Mouse (Mus musculus) liver, postnatal 0 days (tissue): Measurements from ENCODE around the gene Gprc5b. TPM values are rescaled to one million over a fixed set of nuclear protein-coding genes. Genes with fewer than 3 reads are reported as not detected.

Experiments used
- ATAC-seq: fragments of 200-750 bp; cut with Nextera tagmentation; 2 replicates; pipeline ENCODE4 v1.8.0; 2017; ENCODE audit warnings: mild to moderate bottlenecking, moderate library complexity
- DNase-seq: peaks from one replicate; pipeline ENCODE4 v3.0.0-alpha.2; 2016
- H3K27ac ChIP-seq: fragments of 300-500 bp; sonication (generic); 2 replicates; pipeline ENCODE4 v1.5.1; 2014; ENCODE audit warnings: antibody characterized with exemption, moderate library complexity, mild to moderate bottlenecking, low read depth
- H3K27me3 ChIP-seq: fragments of 300-500 bp; sonication (generic); 2 replicates; pipeline ENCODE4 v1.6.1; 2014; ENCODE audit warnings: low read length, control low read depth, mixed read lengths; ENCODE audit not compliant: insufficient read depth
- H3K36me3 ChIP-seq: fragments of 300-500 bp; sonication (generic); replicated peaks from 2 replicates; pipeline ENCODE4 v1.6.1; 2014; ENCODE audit warnings: mild to moderate bottlenecking, control low read depth, low read length, moderate library complexity, mixed read lengths; ENCODE audit not compliant: insufficient read depth
- H3K4me1 ChIP-seq: fragments of 300-500 bp; sonication (generic); 2 replicates; pipeline ENCODE4 v1.6.1; 2014; ENCODE audit warnings: antibody characterized with exemption, mild to moderate bottlenecking, control low read depth; ENCODE audit not compliant: insufficient read depth
- H3K4me2 ChIP-seq: fragments of 300-500 bp; sonication (generic); 2 replicates; pipeline ENCODE4 v1.6.1; 2014; ENCODE audit warnings: low read depth, mild to moderate bottlenecking, low read length, moderate library complexity, mixed read lengths
- H3K4me3 ChIP-seq: fragments of 300-500 bp; sonication (generic); 2 replicates; pipeline ENCODE4 v1.5.1; 2014; ENCODE audit warnings: low read depth, low read length
- H3K9ac ChIP-seq: fragments of 300-500 bp; sonication (generic); replicated peaks from 2 replicates; pipeline ENCODE4 v1.6.1; 2014; ENCODE audit warnings: mild to moderate bottlenecking, moderate library complexity
- H3K9me3 ChIP-seq: fragments of 300-500 bp; sonication (generic); 2 replicates; pipeline ENCODE4 v1.6.1; 2016; ENCODE audit warnings: mild to moderate bottlenecking, control low read depth, low read length, mixed read lengths
- CTCF ChIP-seq: sonication (generic); IDR thresholded peaks from 2 replicates; pipeline ENCODE4 v1.5.1; 2016; ENCODE audit warnings: antibody characterized with exemption, low read depth
- EP300 ChIP-seq: IDR thresholded peaks from 2 replicates; pipeline ENCODE4 v1.6.1; 2016; ENCODE audit warnings: antibody characterized with exemption, low read depth, mild to moderate bottlenecking
- WGBS: fragments of 180-500 bp; shearing (Covaris S2); extraction: QIAGEN DNeasy Blood & Tissue Kit; methylation state at CpG from one replicate; pipeline ENCODE4 v1.1.7; 2014; ENCODE audit not compliant: insufficient replicate concordance; 5-methylcytosine and 5-hydroxymethylcytosine counted together
- polyA plus RNA-seq: library from polyadenylated mRNA; unstranded; fragments of >200 nt; fragmentation: Nextera tagmentation; extraction: Ambion mirVana; gene quantifications from 2 replicates; pipeline ENCODE4 v1.2.1, GENCODE M21; 2015

The Gprc5b gene
- polyA plus RNA-seq, 1 experiment from 2014 or later, result 0.20 TPM

- Histone ChIP-seq H3K4me1 (peaks cover 6% of the 10 kb centered on the region), H3K4me2 (no peak overlapping the region), H3K9ac (no peak overlapping the region), H3K27ac (no peak overlapping the region), H3K4me3 (no peak overlapping the region), H3K36me3 (no peaks in the 10 kb centered on the region), H3K9me3 (no peaks in the 10 kb centered on the region), H3K27me3 (peaks cover 29% of the 10 kb centered on the region)
- ATAC-seq (peak; percentile 64), DNase-seq (peak; percentile 80)
- 9% methylated on average over 13 of the region's 13 CpGs for WGBS
- peak; percentile 99 for TF ChIP-seq CTCF
- TF ChIP-seq EP300, result no peak
Observed at GRCm38 (mm10) chr7:118996137-118996837, 1.3 kb upstream of the Gprc5b start.

GRCm38 (mm10) chr7:118995671-118996070, 660 bp upstream of the Gprc5b start:
- Histone ChIP-seq H3K9ac (no peak overlapping the region), H3K4me1 (peaks cover 6% of the 10 kb centered on the region), H3K27me3 (peaks cover 29% of the 10 kb centered on the region), H3K9me3 (no peaks in the 10 kb centered on the region), H3K27ac (no peak overlapping the region), H3K36me3 (no peaks in the 10 kb centered on the region), H3K4me2 (peak overlapping the region; percentile 74; the same call in 1 of the 2 replicates), H3K4me3 (no peak overlapping the region)
- TF ChIP-seq EP300 (no peak), CTCF (no peak)
- ATAC-seq (peak; percentile 20; the same call in 1 of the 2 replicates), DNase-seq (no peak)
- 13% methylated on average over 14 of the region's 14 CpGs for WGBS

GRCm38 (mm10) chr7:118994231-118994842, 674 bp downstream of the Gprc5b start:
- DNase-seq (no peak), ATAC-seq (peak; percentile 24)
- peak overlapping the region; percentile 48 for H3K4me3 ChIP-seq
- WGBS, result 2% methylated on average over 20 of the region's 21 CpGs
- H3K4me2 ChIP-seq, result peak overlapping the region; percentile 74
- H3K27ac ChIP-seq, result no peak overlapping the region
- H3K9me3 ChIP-seq, result no peaks in the 10 kb centered on the region
- peak overlapping the region; percentile 30 for H3K9ac ChIP-seq
- TF ChIP-seq CTCF, result no peak
- no peak for TF ChIP-seq EP300
- H3K27me3 ChIP-seq, result peaks cover 29% of the 10 kb centered on the region
- H3K36me3 ChIP-seq, result no peaks in the 10 kb centered on the region
- peaks cover 6% of the 10 kb centered on the region for H3K4me1 ChIP-seq

- H3K4me1 ChIP-seq, result peaks cover 6% of the 10 kb centered on the region
- DNase-seq (no peak), ATAC-seq (no peak)
- H3K9me3 ChIP-seq, result no peaks in the 10 kb centered on the region
- TF ChIP-seq EP300 (no peak), CTCF (no peak)
- no peaks in the 10 kb centered on the region for H3K36me3 ChIP-seq
- H3K9ac ChIP-seq, result 0 out of 2 replicates have a peak overlapping the region, but pooled peaks have one; percentile 30
- 3% methylated on average over 26 of the region's 26 CpGs for WGBS
- H3K27me3 ChIP-seq, result peaks cover 29% of the 10 kb centered on the region
- H3K4me3 ChIP-seq, result peak overlapping the region; percentile 48
- peak overlapping the region; percentile 74 for H3K4me2 ChIP-seq
- H3K27ac ChIP-seq, result no peak overlapping the region
Observed at GRCm38 (mm10) chr7:118993597-118994230, 1.3 kb downstream of the Gprc5b start.

GRCm38 (mm10) chr7:118992623-118993405, 2.2 kb downstream of the Gprc5b start:
- TF ChIP-seq EP300 (no peak), CTCF (no peak)
- 55% methylated on average over 13 of the region's 13 CpGs for WGBS
- ATAC-seq (no peak), DNase-seq (no peak)
- no peaks in the 10 kb centered on the region for H3K9me3 ChIP-seq
- no peak overlapping the region for H3K27ac ChIP-seq
- no peak overlapping the region for H3K9ac ChIP-seq
- H3K27me3 ChIP-seq, result peaks cover 29% of the 10 kb centered on the region
- no peak overlapping the region for H3K4me3 ChIP-seq
- H3K4me1 ChIP-seq, result peaks cover 6% of the 10 kb centered on the region
- H3K36me3 ChIP-seq, result no peaks in the 10 kb centered on the region
- H3K4me2 ChIP-seq, result no peak overlapping the region
